Comparison of ENCODE assay signal across 8 mouse cellular contexts in genomic region chr19:46046621-46047025, GRCm38 (mm10). TPM values are rescaled to one million over a fixed set of nuclear protein-coding genes. Genes with fewer than 3 reads are reported as not detected.
DNase-seq lines count a peak whose midpoint lies in the region; ATAC-seq and TF ChIP-seq lines count a peak whose summit lies in the region.

No protein-coding gene starts in this region.

- H3K27me3 ChIP-seq in intestine, embryonic 16.5 days (replicated peaks; ENCODE audit: control insufficient read depth, insufficient read depth, low read length), result no peaks in the 10 kb centered on the region
- no peaks in the 10 kb centered on the region for H3K27me3 ChIP-seq in midbrain, embryonic 14.5 days (ENCODE audit: control insufficient read depth, insufficient read depth, low read length)
- no peaks in the 10 kb centered on the region for H3K27me3 ChIP-seq in thymus, adult 2 months (ENCODE audit: control insufficient read depth, insufficient read depth, low read length)

- H3K27ac ChIP-seq in gastrocnemius, adult 2 months, result peak overlapping the region; percentile 97
- peak overlapping the region; percentile 98 for H3K27ac ChIP-seq in intestine, embryonic 16.5 days (ENCODE audit: low read length)
- peak overlapping the region; percentile 98; the same call in 1 of the 2 replicates for H3K27ac ChIP-seq in midbrain, embryonic 14.5 days (replicated peaks; ENCODE audit: low read depth, low read length)
- no peak overlapping the region for H3K27ac ChIP-seq in thymus, adult 2 months (ENCODE audit: control insufficient read depth, insufficient read depth, low read length)

- no peak for TF ChIP-seq POLR2A in brain, embryonic 14.5 days (IDR thresholded peaks at IDR 0.05; ENCODE audit: borderline replicate concordance, extremely low read depth, insufficient read depth, insufficient read length, poor library complexity, severe bottlenecking)
- no peak for TF ChIP-seq POLR2A in thymus, adult 2 months (IDR thresholded peaks at IDR 0.05; ENCODE audit: control insufficient read depth, extremely low read depth, insufficient read depth, low read length, poor library complexity)

- 8% methylated on average over 10 of the region's 10 CpGs for WGBS in intestine, embryonic 16.5 days
- 5% methylated on average over 10 of the region's 10 CpGs for WGBS in midbrain, embryonic 14.5 days
- 58% methylated on average over 10 of the region's 10 CpGs for WGBS in thymus, adult 2 months

- H3K9ac ChIP-seq in intestine, embryonic 16.5 days (ENCODE audit: low read depth, low read length), result no peak overlapping the region
- no peak overlapping the region; the same call in 1 of the 2 replicates for H3K9ac ChIP-seq in midbrain, embryonic 14.5 days (replicated peaks; ENCODE audit: low read length)

- H3K4me2 ChIP-seq in intestine, embryonic 16.5 days (ENCODE audit: low read depth, low read length), result no peak overlapping the region
- H3K4me2 ChIP-seq in midbrain, embryonic 14.5 days (ENCODE audit: low read length), result peak overlapping the region; percentile 100

- intact Hi-C loops in gastrocnemius, adult 2 months (cut with DNase I), result no loop called here

- ATAC-seq in intestine, embryonic 16.5 days, result no peak
- ATAC-seq in midbrain, embryonic 14.5 days (ENCODE audit: low FRiP score, low TSS enrichment), result no peak

- DNase-seq in gastrocnemius, adult 2 months, result no peak
- no peak for DNase-seq in gastrocnemius, postnatal 4 days (ENCODE audit: low spot score in 2 of 2)
- peak; percentile 48 for DNase-seq in brain, embryonic 14.5 days (ENCODE audit: low read depth)
- peak; percentile 43 for DNase-seq in midbrain, embryonic 14.5 days
- no peak for DNase-seq in layer of hippocampus, adult 18-20 months (ENCODE audit: low spot score in 2 of 2)
- DNase-seq in adrenal gland, adult 2 months, result no peak
- DNase-seq in thymus, adult 2 months, result no peak

- H3K9me3 ChIP-seq in intestine, embryonic 16.5 days (ENCODE audit: control insufficient read depth, low read length), result no peaks in the 10 kb centered on the region
- no peaks in the 10 kb centered on the region for H3K9me3 ChIP-seq in midbrain, embryonic 14.5 days (ENCODE audit: control insufficient read depth, low read length)

- peak overlapping the region; percentile 97 for H3K4me3 ChIP-seq in gastrocnemius, adult 2 months
- no peak overlapping the region for H3K4me3 ChIP-seq in intestine, embryonic 16.5 days (ENCODE audit: low read length)
- H3K4me3 ChIP-seq in midbrain, embryonic 14.5 days (replicated peaks; ENCODE audit: low read depth, low read length), result no peak overlapping the region
- H3K4me3 ChIP-seq in thymus, adult 2 months (ENCODE audit: control insufficient read depth, insufficient read depth, low read length), result no peak overlapping the region

- H3K36me3 ChIP-seq in intestine, embryonic 16.5 days (ENCODE audit: control insufficient read depth, insufficient read depth, low read length), result no peaks in the 10 kb centered on the region
- H3K36me3 ChIP-seq in midbrain, embryonic 14.5 days (ENCODE audit: control insufficient read depth, insufficient read depth, low read length), result no peaks in the 10 kb centered on the region
- no peaks in the 10 kb centered on the region for H3K36me3 ChIP-seq in thymus, adult 2 months (ENCODE audit: control insufficient read depth, insufficient read depth, low read length)

- TF ChIP-seq CTCF in gastrocnemius, adult 2 months (IDR thresholded peaks at IDR 0.05), result no peak
- TF ChIP-seq CTCF in brain, embryonic 14.5 days (IDR thresholded peaks at IDR 0.05; ENCODE audit: borderline replicate concordance, extremely low read depth, insufficient read depth, insufficient read length), result no peak
- no peak for TF ChIP-seq CTCF in thymus, adult 2 months (IDR thresholded peaks at IDR 0.05; ENCODE audit: borderline replicate concordance, control insufficient read depth, extremely low read depth, insufficient read depth, low read length, poor library complexity)

- peaks cover 28% of the 10 kb centered on the region for H3K4me1 ChIP-seq in intestine, embryonic 16.5 days (ENCODE audit: control insufficient read depth, insufficient read depth, low read length)
- H3K4me1 ChIP-seq in midbrain, embryonic 14.5 days (ENCODE audit: control insufficient read depth, insufficient read depth, low read length), result peaks cover 38% of the 10 kb centered on the region
- peaks cover 44% of the 10 kb centered on the region for H3K4me1 ChIP-seq in thymus, adult 2 months (replicated peaks; ENCODE audit: control insufficient read depth, insufficient read depth, low read length)

RNA-seq across cellular contexts. Expression of gene Ldb1, which starts 1.6 kb away (rescaled TPM):
- 10 to 100 TPM; 17.8 to 19.5 TPM for total RNA-seq in gastrocnemius, adult 2 months (2021)
- 10 to 100 TPM; 75.3 to 85.3 TPM for total RNA-seq in gastrocnemius, postnatal 4 days (2021)
- polyA plus RNA-seq in brain, embryonic 14.5 days (2012; rRNA removed), result 404 and 531 TPM in 2 replicates
- polyA plus RNA-seq in intestine, embryonic 16.5 days (2015; fragmentation: Nextera tagmentation; extraction: Ambion mirVana), result 23.3 and 26.3 TPM in 2 replicates
- 116 and 145 TPM in 2 replicates for polyA plus RNA-seq in midbrain, embryonic 14.5 days (2014; fragmentation: Nextera tagmentation; extraction: Ambion mirVana)
- 100 to 1,000 TPM; 122 to 123 TPM for total RNA-seq in layer of hippocampus, adult 18-20 months (2021)
- 10 to 100 TPM; 58.2 to 67.1 TPM for total RNA-seq in adrenal gland, adult 2 months (2021)
- polyA plus RNA-seq in adrenal gland, adult 2 months (2012; rRNA removed), result 99.3 and 117 TPM in 2 replicates
- polyA plus RNA-seq in thymus, adult 2 months (2012; rRNA removed), result 699 and 772 TPM in 2 replicates

RNA-seq across cellular contexts. Expression of gene Pprc1, which starts 1.9 kb away (rescaled TPM):
- 10 to 100 TPM; 15.0 to 24.0 TPM for total RNA-seq in gastrocnemius, adult 2 months (2021)
- total RNA-seq in gastrocnemius, postnatal 4 days (2021), result 10 to 100 TPM; 35.3 to 43.9 TPM
- 24.0 and 30.1 TPM in 2 replicates for polyA plus RNA-seq in brain, embryonic 14.5 days (2012; rRNA removed)
- polyA plus RNA-seq in intestine, embryonic 16.5 days (2015; fragmentation: Nextera tagmentation; extraction: Ambion mirVana), result 23.4 and 27.5 TPM in 2 replicates
- 21.1 and 21.5 TPM in 2 replicates for polyA plus RNA-seq in midbrain, embryonic 14.5 days (2014; fragmentation: Nextera tagmentation; extraction: Ambion mirVana)
- 10 to 100 TPM; 31.0 to 36.6 TPM for total RNA-seq in layer of hippocampus, adult 18-20 months (2021)
- 10 to 100 TPM; 22.5 to 36.4 TPM for total RNA-seq in adrenal gland, adult 2 months (2021)
- 16.0 and 19.1 TPM in 2 replicates for polyA plus RNA-seq in adrenal gland, adult 2 months (2012; rRNA removed)
- 42.8 and 44.1 TPM in 2 replicates for polyA plus RNA-seq in thymus, adult 2 months (2012; rRNA removed)

RNA-seq across cellular contexts. Expression of gene Nolc1, which starts 29.0 kb away (rescaled TPM):
- total RNA-seq in gastrocnemius, adult 2 months (2021), result 10 to 100 TPM; 22.4 to 22.5 TPM
- total RNA-seq in gastrocnemius, postnatal 4 days (2021), result 10 to 100 TPM; 31.6 to 34.3 TPM
- 41.4 and 54.5 TPM in 2 replicates for polyA plus RNA-seq in brain, embryonic 14.5 days (2012; rRNA removed)
- 77.2 and 88.8 TPM in 2 replicates for polyA plus RNA-seq in intestine, embryonic 16.5 days (2015; fragmentation: Nextera tagmentation; extraction: Ambion mirVana)
- 54.1 and 74.4 TPM in 2 replicates for polyA plus RNA-seq in midbrain, embryonic 14.5 days (2014; fragmentation: Nextera tagmentation; extraction: Ambion mirVana)
- total RNA-seq in layer of hippocampus, adult 18-20 months (2021), result 10 to 100 TPM; 56.2 to 56.4 TPM
- total RNA-seq in adrenal gland, adult 2 months (2021), result 10 to 100 TPM; 44.6 to 72.2 TPM
- polyA plus RNA-seq in adrenal gland, adult 2 months (2012; rRNA removed), result 4.3 and 5.8 TPM in 2 replicates
- polyA plus RNA-seq in thymus, adult 2 months (2012; rRNA removed), result 19.5 and 23.3 TPM in 2 replicates

RNA-seq across cellular contexts. Expression of gene Hps6, which starts 43.3 kb away (rescaled TPM):
- total RNA-seq in gastrocnemius, adult 2 months (2021), result 1 to 10 TPM; 3.4 to 3.9 TPM
- total RNA-seq in gastrocnemius, postnatal 4 days (2021), result 1 to 10 TPM; 4.9 to 5.5 TPM
- 1.6 and 2.1 TPM in 2 replicates for polyA plus RNA-seq in brain, embryonic 14.5 days (2012; rRNA removed)
- 8.8 and 9.4 TPM in 2 replicates for polyA plus RNA-seq in intestine, embryonic 16.5 days (2015; fragmentation: Nextera tagmentation; extraction: Ambion mirVana)
- 1.4 and 1.5 TPM in 2 replicates for polyA plus RNA-seq in midbrain, embryonic 14.5 days (2014; fragmentation: Nextera tagmentation; extraction: Ambion mirVana)
- 1 to 10 TPM; 7.5 to 9.7 TPM for total RNA-seq in layer of hippocampus, adult 18-20 months (2021)
- total RNA-seq in adrenal gland, adult 2 months (2021), result 10 to 100 TPM; 11.2 to 15.4 TPM
- polyA plus RNA-seq in adrenal gland, adult 2 months (2012; rRNA removed), result 16.7 and 19.7 TPM in 2 replicates
- 9.4 and 11.9 TPM in 2 replicates for polyA plus RNA-seq in thymus, adult 2 months (2012; rRNA removed)

RNA-seq across cellular contexts. Expression of gene Armh3, which starts 48.3 kb away (rescaled TPM):
- total RNA-seq in gastrocnemius, adult 2 months (2021), result 10 to 100 TPM; 13.6 to 14.7 TPM
- 10 to 100 TPM; 16.0 to 19.0 TPM for total RNA-seq in gastrocnemius, postnatal 4 days (2021)
- polyA plus RNA-seq in brain, embryonic 14.5 days (2012; rRNA removed), result 19.6 and 22.0 TPM in 2 replicates
- polyA plus RNA-seq in intestine, embryonic 16.5 days (2015; fragmentation: Nextera tagmentation; extraction: Ambion mirVana), result 17.2 and 17.3 TPM in 2 replicates
- polyA plus RNA-seq in midbrain, embryonic 14.5 days (2014; fragmentation: Nextera tagmentation; extraction: Ambion mirVana), result 18.6 and 21.8 TPM in 2 replicates
- 10 to 100 TPM; 18.4 to 19.3 TPM for total RNA-seq in layer of hippocampus, adult 18-20 months (2021)
- total RNA-seq in adrenal gland, adult 2 months (2021), result 10 to 100 TPM; 15.5 to 17.3 TPM
- polyA plus RNA-seq in adrenal gland, adult 2 months (2012; rRNA removed), result 6.1 and 8.5 TPM in 2 replicates
- 10.9 and 11.2 TPM in 2 replicates for polyA plus RNA-seq in thymus, adult 2 months (2012; rRNA removed)

Comparison
In these comparisons a context has a peak if more than half of its experiments do, and no peak if none do; other contexts are left out.
1. DNase-seq: peak in brain, embryonic 14.5 days (single experiment) and midbrain, embryonic 14.5 days (single experiment); none in gastrocnemius, adult 2 months (single experiment), gastrocnemius, postnatal 4 days (0 of 2), layer of hippocampus, adult 18-20 months (0 of 2), adrenal gland, adult 2 months (single experiment) and thymus, adult 2 months (single experiment).